Mouse (Mus musculus) stomach, postnatal 0 days (tissue): Measurements from ENCODE around the gene Tcf15.

Source experiments
- CTCF ChIP-seq: IDR thresholded peaks from 2 replicates; pipeline ENCODE4 v1.5.1; 2016; ENCODE audit warnings: antibody characterized with exemption, low read depth, mild to moderate bottlenecking, moderate library complexity
- EP300 ChIP-seq: optimal IDR thresholded peaks from 2 replicates; pipeline ENCODE3; 2016; ENCODE audit warnings: antibody characterized with exemption

DNA sequence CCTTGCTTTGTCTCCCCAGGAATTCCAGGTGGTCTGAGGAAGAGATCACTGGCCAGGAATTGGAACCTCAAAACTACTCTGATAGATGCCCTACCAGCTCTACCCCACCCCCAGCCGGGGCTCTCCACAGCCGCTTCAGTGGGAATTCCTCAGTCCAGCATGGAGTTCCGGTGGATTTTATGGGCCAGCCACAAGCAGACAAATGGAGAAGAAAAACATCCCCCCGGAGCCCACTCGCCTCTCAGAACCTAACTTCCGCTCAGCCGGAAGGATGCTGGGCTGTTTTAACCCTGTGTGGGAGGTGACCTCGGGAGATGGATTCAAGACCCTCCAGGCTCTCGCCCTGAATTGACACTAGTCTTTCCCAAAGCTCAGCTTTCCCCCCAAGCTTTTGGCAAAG, 11.3 kb upstream of the Tcf15 start:
- no peak for TF ChIP-seq CTCF
- no peak for TF ChIP-seq EP300
